Mouse (Mus musculus) kidney, embryonic 16.5 days (tissue): ENCODE measurements around the gene Rnf10. TPM values are rescaled to one million over a fixed set of nuclear protein-coding genes. Genes with fewer than 3 reads are reported as not detected.

Experiments used
- ATAC-seq: fragments of 200-750 bp; cut with Nextera tagmentation; 2 replicates; pipeline ENCODE4 v1.8.0; 2017; ENCODE audit warnings: moderate TSS enrichment; ENCODE audit not compliant: low FRiP score, low TSS enrichment
- H3K27ac ChIP-seq: fragments of 300-500 bp; sonication (generic); 2 replicates; pipeline ENCODE4 v1.5.1; 2014; ENCODE audit warnings: low read length
- H3K27me3 ChIP-seq: fragments of 300-500 bp; sonication (generic); 2 replicates; pipeline ENCODE4 v1.6.1; 2014; ENCODE audit warnings: low read length, control low read depth, mixed read lengths; ENCODE audit not compliant: insufficient read depth
- H3K36me3 ChIP-seq: fragments of 300-500 bp; sonication (generic); 2 replicates; pipeline ENCODE4 v1.6.1; 2014; ENCODE audit warnings: low read length, control low read depth, mixed read lengths; ENCODE audit not compliant: insufficient read depth
- H3K4me1 ChIP-seq: fragments of 300-500 bp; sonication (generic); 2 replicates; pipeline ENCODE4 v1.6.1; 2014; ENCODE audit warnings: low read length, control low read depth, mixed read lengths; ENCODE audit not compliant: insufficient read depth
- H3K4me2 ChIP-seq: fragments of 300-500 bp; sonication (generic); replicated peaks from 2 replicates; pipeline ENCODE4 v1.6.1; 2014; ENCODE audit warnings: low read depth, low read length
- H3K4me3 ChIP-seq: fragments of 300-500 bp; sonication (generic); 2 replicates; pipeline ENCODE4 v1.5.1; 2014; ENCODE audit warnings: mild to moderate bottlenecking, low read length
- H3K9ac ChIP-seq: fragments of 300-500 bp; sonication (generic); replicated peaks from 2 replicates; pipeline ENCODE4 v1.6.1; 2014; ENCODE audit warnings: low read length
- H3K9me3 ChIP-seq: fragments of 300-500 bp; sonication (generic); 2 replicates; pipeline ENCODE4 v1.6.1; 2016; ENCODE audit warnings: low read length, control low read depth
- WGBS: fragments of 180-500 bp; shearing (Covaris S2); extraction: QIAGEN DNeasy Blood & Tissue Kit; methylation state at CpG from one replicate; pipeline ENCODE4 v1.1.7; 2014; 5-methylcytosine and 5-hydroxymethylcytosine counted together
- polyA plus RNA-seq: library from polyadenylated mRNA; unstranded; fragments of >200 nt; fragmentation: Nextera tagmentation; extraction: Ambion mirVana; gene quantifications from 2 replicates; pipeline ENCODE4 v1.2.1, GENCODE M21; 2015

Rnf10 gene
- polyA plus RNA-seq, 1 experiment from 2014 or later: 122 TPM

DNA sequence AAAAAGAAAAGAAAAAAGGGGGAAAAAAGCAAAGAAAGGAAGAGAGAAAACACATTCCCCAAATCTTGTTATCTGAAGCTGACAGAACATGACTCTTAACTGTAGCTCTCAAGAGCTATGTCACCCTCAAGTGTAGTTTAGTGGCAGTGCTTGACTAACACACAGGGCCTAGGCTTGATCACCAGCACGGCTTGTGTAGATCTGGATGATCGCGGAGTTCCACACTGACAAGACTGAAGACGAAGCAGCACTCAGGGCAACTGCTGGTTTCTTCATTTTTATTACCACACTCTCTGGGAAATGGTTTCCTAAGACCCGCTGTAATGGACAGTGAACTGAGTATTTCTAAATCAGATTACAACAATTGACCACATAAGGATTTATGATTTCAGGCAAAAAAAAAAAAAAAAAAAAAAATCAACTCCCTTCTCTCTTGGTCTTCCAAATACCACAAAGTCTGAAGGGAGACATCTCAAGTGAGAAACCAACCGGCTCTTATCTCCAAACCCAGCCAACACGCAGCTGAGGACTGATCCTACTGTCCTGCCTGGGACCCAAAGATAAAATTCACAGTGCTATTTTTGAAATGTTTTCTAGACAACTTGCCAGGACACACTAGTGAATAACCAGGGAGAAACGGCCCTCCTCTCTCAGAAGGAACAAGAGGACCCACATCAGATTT is 5.8 kb downstream of the Rnf10 start:
- Histone ChIP-seq H3K27me3 (no peaks in the 10 kb centered on the region), H3K4me2 (no peak overlapping the region), H3K4me3 (no peak overlapping the region), H3K36me3 (peaks cover 6% of the 10 kb centered on the region; the same call in 1 of the 2 replicates), H3K9ac (no peak overlapping the region), H3K4me1 (peaks cover 34% of the 10 kb centered on the region), H3K27ac (no peak overlapping the region), H3K9me3 (no peaks in the 10 kb centered on the region)
- WGBS: 84% methylated on average over 8 of the region's 8 CpGs
- no peak for ATAC-seq

DNA sequence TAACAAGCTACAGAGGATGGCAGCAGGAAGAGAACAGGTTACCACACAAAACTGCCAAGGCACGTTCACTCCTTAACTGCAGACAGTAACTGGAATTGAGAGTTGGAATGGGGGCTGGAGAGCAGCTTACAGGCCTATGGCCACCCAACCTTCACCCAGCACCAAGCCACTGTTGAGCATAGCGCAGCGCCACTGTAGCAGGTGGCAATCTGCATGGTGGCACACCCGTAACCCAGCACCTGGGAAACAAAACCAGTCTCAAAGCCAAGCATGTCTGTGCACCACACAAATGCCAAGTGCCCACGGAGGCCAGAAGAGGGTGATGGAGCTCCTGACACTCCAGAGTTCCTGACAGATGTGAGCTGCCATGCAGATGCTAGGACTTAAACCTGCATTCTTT is 6.4 kb downstream of the Rnf10 start:
- no peak overlapping the region for H3K27ac ChIP-seq
- ATAC-seq: no peak
- H3K4me1 ChIP-seq: peaks cover 32% of the 10 kb centered on the region
- H3K4me2 ChIP-seq: no peak overlapping the region
- peaks cover 6% of the 10 kb centered on the region; the same call in 1 of the 2 replicates for H3K36me3 ChIP-seq
- WGBS: 89% methylated on average over 5 of the region's 5 CpGs
- H3K4me3 ChIP-seq: no peak overlapping the region
- H3K9me3 ChIP-seq: no peaks in the 10 kb centered on the region
- H3K9ac ChIP-seq: no peak overlapping the region
- no peaks in the 10 kb centered on the region for H3K27me3 ChIP-seq

DNA sequence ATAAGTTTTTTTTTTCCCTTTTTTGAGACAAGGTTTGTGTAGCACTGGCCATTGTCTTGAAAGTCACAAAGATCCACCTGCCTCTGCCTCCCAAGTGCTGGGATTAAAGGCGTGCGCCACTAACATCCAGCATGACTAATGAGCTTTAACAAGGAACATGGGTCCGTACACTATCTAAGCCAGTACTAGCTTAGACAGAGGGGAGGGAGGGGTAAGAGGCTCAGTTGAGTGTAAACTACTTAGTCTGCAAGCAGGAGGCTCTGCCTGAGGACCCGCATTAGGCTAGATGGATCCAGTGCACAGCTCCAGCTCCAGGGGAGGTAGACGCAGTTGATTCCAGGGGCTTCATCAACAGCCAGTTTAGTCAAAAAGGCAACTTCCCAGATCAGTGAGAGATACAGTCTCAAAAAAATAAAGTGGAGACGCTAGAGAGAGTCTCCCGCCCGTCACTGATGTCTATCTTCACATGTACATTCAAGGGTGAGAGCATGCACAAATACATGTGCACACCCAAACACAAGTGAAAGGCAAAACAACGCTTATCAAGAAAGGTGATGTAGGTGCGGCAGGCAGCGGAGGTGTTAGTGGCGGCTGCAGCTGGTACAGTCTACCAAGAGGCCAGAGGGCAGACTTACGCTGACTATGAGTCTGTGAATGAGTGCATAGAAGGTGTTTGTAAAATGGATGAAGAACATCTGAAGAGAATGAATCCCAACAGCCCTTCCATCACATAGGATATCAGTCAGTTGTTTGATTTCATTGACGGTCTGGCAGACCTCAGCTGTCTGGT is 10.0 kb downstream of the Rnf10 start:
- 85% methylated on average over 14 of the region's 14 CpGs for WGBS
- H3K4me3 ChIP-seq: no peak overlapping the region
- H3K27ac ChIP-seq: no peak overlapping the region
- H3K9me3 ChIP-seq: no peaks in the 10 kb centered on the region
- no peak overlapping the region for H3K9ac ChIP-seq
- no peak overlapping the region for H3K4me2 ChIP-seq
- H3K4me1 ChIP-seq: no peaks in the 10 kb centered on the region
- H3K36me3 ChIP-seq: peaks cover 31% of the 10 kb centered on the region
- ATAC-seq: no peak
- no peaks in the 10 kb centered on the region for H3K27me3 ChIP-seq

DNA sequence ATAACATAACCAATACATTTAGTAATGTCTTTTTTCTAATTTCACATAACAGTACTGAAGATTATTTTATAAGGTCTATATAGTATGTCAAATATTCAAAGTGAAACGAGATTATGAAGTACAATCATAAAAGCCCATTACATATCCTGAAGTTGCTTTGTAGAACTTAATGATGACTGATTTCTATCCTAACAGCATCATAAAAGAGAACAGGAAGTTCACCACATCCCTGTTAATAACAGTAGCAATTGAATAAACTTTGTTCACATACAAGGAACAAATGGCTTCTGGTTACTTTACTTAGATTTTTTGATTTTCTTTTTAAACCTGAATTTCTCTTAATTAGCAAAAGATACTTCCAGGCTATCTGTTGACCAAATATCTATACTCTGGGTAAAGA is 10.8 kb downstream of the Rnf10 start:
- Histone ChIP-seq H3K4me2 (no peak overlapping the region), H3K9me3 (no peaks in the 10 kb centered on the region), H3K9ac (no peak overlapping the region), H3K36me3 (peaks cover 39% of the 10 kb centered on the region), H3K4me1 (no peaks in the 10 kb centered on the region), H3K27me3 (no peaks in the 10 kb centered on the region), H3K27ac (no peak overlapping the region), H3K4me3 (no peak overlapping the region)
- 65% methylated on average over 1 of the region's 1 CpGs for WGBS
- no peak for ATAC-seq

DNA sequence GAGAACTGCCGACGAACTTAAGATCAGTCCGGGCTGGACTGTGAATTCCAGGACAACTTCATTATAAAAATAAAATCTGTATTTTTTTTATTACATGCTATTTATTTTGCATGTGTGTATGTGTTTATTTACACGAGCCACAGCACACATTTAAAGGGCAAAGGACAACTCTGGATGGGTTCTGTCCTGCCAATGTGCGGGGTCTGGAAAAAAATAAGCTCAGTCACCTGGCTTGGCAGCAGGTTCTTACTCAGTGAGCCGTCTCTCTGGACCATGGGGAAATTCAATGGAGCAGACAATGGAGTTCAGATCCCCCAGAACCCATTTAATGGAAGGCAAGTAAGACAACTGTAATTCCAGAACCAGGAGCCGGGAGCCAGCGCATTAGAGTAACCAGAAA is 11.6 kb downstream of the Rnf10 start:
- H3K4me2 ChIP-seq: no peak overlapping the region
- no peak overlapping the region for H3K9ac ChIP-seq
- H3K27me3 ChIP-seq: no peaks in the 10 kb centered on the region
- H3K4me1 ChIP-seq: no peaks in the 10 kb centered on the region
- H3K9me3 ChIP-seq: no peaks in the 10 kb centered on the region
- ATAC-seq: no peak
- H3K4me3 ChIP-seq: no peak overlapping the region
- 85% methylated on average over 8 of the region's 8 CpGs for WGBS
- no peak overlapping the region for H3K27ac ChIP-seq
- H3K36me3 ChIP-seq: peaks cover 47% of the 10 kb centered on the region

DNA sequence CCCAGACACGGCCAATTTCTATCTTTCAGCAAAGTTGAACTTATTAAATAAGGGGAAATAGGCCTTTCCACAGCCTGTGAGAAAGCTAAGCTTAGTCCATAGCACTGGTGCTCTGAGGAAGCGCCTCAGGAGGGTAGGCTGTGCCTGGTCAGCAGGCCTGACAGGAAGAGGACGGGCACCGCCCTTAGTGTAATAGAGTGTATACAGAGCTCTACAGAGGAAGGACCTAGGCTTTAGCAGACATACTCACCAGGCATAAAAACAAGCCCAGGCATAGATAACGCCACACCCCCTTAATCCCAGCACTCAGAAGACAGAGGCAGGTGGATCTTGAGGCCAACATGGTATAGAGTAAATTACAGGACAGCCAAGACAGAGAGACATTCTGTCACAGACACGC is 12.3 kb downstream of the Rnf10 start:
- H3K9me3 ChIP-seq: no peaks in the 10 kb centered on the region
- no peaks in the 10 kb centered on the region for H3K27me3 ChIP-seq
- H3K4me1 ChIP-seq: no peaks in the 10 kb centered on the region
- no peak overlapping the region for H3K4me3 ChIP-seq
- peaks cover 54% of the 10 kb centered on the region for H3K36me3 ChIP-seq
- no peak for ATAC-seq
- H3K4me2 ChIP-seq: no peak overlapping the region
- no peak overlapping the region for H3K9ac ChIP-seq
- H3K27ac ChIP-seq: no peak overlapping the region
- 88% methylated on average over 6 of the region's 6 CpGs for WGBS

DNA sequence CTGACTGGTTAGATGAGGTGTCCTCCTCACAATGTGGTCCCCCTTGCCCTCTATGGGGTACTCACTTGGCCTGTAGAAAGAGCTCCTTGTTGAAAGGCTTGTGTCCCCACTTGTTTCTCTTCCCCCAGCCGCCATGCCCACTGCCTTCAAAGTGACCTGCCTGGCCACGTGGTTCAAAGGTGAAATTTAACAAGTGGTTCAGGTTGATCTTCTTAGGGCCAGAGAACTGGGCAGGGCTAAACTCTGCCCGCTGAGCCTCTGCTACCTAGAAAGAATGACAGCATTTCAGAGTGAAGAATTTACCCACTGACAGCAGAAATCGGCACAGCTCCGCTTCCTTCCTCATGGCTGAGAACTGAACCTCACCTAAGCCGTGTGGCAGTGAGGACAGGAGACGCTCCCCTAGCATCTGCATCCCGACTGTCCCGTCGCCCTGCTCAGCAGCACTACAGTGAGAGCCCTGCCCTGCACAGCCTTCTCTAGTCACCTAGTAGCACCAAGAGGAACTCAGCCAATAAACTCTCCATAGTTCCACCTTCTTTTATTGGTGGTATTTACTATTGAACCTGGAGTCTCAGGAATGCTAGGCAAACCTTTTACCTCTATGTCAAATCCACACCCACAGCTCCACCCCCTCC is 15.7 kb downstream of the Rnf10 start:
- no peaks in the 10 kb centered on the region for H3K4me1 ChIP-seq
- H3K36me3 ChIP-seq: peaks cover 54% of the 10 kb centered on the region
- no peak overlapping the region for H3K4me3 ChIP-seq
- H3K27ac ChIP-seq: no peak overlapping the region
- no peak for ATAC-seq
- WGBS: 89% methylated on average over 10 of the region's 10 CpGs
- H3K27me3 ChIP-seq: no peaks in the 10 kb centered on the region
- no peak overlapping the region for H3K9ac ChIP-seq
- H3K4me2 ChIP-seq: no peak overlapping the region
- H3K9me3 ChIP-seq: no peaks in the 10 kb centered on the region

DNA sequence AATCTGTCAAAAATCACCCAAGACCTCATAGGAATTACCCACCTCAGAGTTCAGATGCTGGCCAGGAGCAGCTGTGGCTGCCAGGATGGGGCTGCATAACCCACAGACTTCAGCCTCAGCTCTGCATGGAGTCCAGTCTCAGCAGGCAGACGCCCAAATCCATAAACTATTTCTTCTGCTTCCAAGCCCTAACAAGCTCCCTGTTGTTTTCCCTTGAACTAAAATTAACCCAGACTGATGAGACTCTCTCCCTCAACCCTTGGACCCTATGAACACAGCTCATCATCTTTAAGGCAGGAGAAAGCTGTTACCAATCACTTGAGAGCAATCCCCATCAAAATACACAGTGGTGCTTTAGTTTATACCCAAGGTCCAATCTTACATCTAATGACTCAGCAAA is 17.2 kb downstream of the Rnf10 start:
- no peaks in the 10 kb centered on the region for H3K4me1 ChIP-seq
- no peak overlapping the region for H3K4me3 ChIP-seq
- no peaks in the 10 kb centered on the region for H3K27me3 ChIP-seq
- WGBS: 74% methylated on average over 1 of the region's 1 CpGs
- H3K36me3 ChIP-seq: peaks cover 67% of the 10 kb centered on the region
- H3K9ac ChIP-seq: no peak overlapping the region
- no peak overlapping the region for H3K27ac ChIP-seq
- H3K9me3 ChIP-seq: no peaks in the 10 kb centered on the region
- ATAC-seq: no peak
- no peak overlapping the region for H3K4me2 ChIP-seq

DNA sequence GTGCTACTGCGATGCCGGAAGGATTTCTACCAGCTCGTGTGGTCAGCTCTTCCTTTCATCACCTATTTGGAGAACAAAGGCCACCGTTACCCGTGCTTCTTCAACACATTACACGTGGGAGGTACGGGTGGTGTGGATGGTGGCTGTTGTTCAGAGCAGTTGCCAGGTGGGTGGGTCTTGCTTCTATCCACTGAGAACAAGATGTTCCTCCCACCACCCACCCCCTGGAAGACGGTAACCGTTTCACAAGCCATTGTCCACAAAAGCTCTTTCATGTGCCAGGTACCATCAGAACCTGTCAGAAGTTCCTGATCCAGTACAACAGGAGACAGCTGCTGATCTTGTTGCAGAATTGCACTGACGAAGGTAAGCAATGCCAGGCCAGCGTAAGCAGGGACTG is 32.5 kb downstream of the Rnf10 start:
- no peak overlapping the region for H3K9ac ChIP-seq
- WGBS: 78% methylated on average over 11 of the region's 11 CpGs

More for the DNA sequence above, 32.5 kb downstream of the Rnf10 start:
- peaks cover 11% of the 10 kb centered on the region for H3K4me1 ChIP-seq
- no peaks in the 10 kb centered on the region for H3K9me3 ChIP-seq
- H3K4me2 ChIP-seq: no peak overlapping the region
- no peaks in the 10 kb centered on the region for H3K27me3 ChIP-seq
- H3K36me3 ChIP-seq: peaks cover 51% of the 10 kb centered on the region
- no peak for ATAC-seq
- H3K27ac ChIP-seq: no peak overlapping the region
- H3K4me3 ChIP-seq: no peak overlapping the region
